Mouse (Mus musculus) hematopoietic stem cell, adult 5-6 weeks (primary cell): ENCODE data around the gene Epsti1. TPM values are rescaled to one million over a fixed set of nuclear protein-coding genes. Genes with fewer than 3 reads are reported as not detected.

Source experiments
- ATAC-seq, 2 experiments: fragments of 125-278 bp in 1 of 2; replicated peaks in 1 of 2; 2 replicates each; pipeline ENCODE4 v1.8.0; 2016 to 2017; ENCODE audit warnings: inconsistent platforms in 2 of 2, mild to moderate bottlenecking in 2 of 2, moderate number of reproducible peaks in 2 of 2, low read depth in 1 of 2, moderate TSS enrichment in 1 of 2; ENCODE audit not compliant: low FRiP score in 2 of 2, poor library complexity in 2 of 2, severe bottlenecking in 2 of 2, insufficient read depth in 1 of 2, low TSS enrichment in 1 of 2
- total RNA-seq: library from RNA; stranded (forward); fragments of 172-1452, 232-1000 nt; gene quantifications from 2 replicates; pipeline ENCODE4 v1.2.3, GENCODE M21; 2017

Epsti1 gene
- total RNA-seq, 1 experiment from 2014 or later = 184 TPM

- ATAC-seq = no peak
These were observed 59.5 kb downstream of the Epsti1 start for GRCm38 (mm10) chr14:77963525-77963924.

DNA sequence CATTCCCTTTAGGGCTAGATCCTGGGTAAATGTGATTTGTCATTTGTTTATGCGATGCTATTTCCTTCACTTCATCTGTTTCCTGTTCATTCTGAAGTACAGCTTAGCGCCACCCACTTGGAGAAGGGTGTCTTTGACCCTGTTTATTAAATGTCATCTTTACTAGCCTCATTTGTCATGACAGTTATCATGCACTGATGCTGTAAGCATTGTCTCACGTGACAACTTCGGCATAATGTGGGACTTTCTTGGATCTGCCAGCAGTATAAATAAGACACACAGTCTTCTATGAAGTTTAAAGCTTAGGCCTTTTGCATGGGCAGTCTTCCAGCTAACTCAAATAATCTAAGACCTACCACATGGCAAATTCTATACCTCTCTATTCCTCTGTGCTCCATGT is 67.3 kb downstream of the Epsti1 start:
- ATAC-seq = no peak

DNA sequence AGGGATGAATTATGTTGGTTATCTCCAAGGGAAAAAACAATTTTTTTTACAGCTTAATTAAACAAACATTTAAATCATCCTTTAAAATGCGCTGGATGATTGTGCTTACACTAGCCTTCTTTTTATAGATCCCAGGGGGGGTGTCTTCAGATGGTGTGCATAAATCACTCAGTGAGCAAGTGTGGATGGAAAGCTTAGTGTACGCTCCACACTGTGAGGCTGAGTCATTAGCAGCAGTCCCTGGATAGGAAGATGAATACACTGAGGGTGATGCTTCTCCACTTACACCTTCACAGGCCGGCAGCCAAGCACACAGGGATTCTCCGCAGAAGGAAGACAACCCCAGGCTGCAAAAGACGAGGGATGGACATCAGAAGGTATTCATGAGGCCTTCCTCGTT is 70.2 kb downstream of the Epsti1 start:
- no peak for ATAC-seq

GRCm38 (mm10) chr14:77975702-77976101 is 71.7 kb downstream of the Epsti1 start:
- 0 out of 4 replicates have a peak, but pooled peaks of 1 of the 2 experiments have one; percentile 10 for ATAC-seq

- no peak for ATAC-seq
These were observed 77.5 kb downstream of the Epsti1 start for GRCm38 (mm10) chr14:77981516-77981915.

DNA sequence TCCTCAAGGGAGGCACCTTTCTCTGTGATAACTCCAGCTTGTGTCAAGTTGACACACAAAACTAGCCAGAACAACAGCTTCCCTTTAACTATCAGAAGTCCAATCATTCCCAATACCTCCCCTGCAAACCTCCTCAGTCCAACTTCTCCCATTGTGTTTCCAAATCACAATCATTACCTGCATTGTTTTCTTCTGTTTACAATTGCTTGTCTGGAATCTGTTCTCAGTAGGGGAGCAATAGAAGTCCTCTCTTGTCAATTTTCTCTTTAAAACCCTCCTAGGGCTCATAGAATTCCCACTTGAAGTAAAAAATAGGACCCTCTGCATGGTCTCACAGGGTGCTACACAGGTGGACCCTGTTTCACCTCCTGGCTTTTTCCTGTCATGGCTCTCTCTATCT is 93.7 kb downstream of the Epsti1 start:
- ATAC-seq = no peak

- ATAC-seq = no peak
These were observed 100.4 kb downstream of the Epsti1 start for GRCm38 (mm10) chr14:78004486-78004885.

DNA sequence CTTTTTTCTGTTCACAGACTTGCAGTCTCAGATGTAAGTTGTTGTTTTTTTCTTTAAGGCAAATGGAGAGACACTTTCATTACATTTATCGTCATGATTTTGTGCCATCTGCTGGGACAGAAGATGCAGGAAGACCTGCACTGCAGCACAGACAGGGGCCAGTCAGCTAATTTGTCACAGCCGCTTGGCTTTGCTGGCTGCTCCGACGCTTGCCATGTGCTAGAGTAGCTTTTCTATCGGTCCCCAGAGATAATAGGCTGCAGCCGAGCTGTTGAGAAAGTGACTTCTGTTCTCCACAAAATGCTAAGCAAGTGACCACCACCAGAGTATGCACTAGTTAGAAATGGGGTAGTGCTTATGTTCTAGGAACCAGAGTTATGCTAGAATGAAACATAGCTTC is 104.0 kb downstream of the Epsti1 start:
- ATAC-seq = no peak

GRCm38 (mm10) chr14:78011808-78012207 is 107.8 kb downstream of the Epsti1 start:
- no peak for ATAC-seq

- no peak for ATAC-seq
These were observed 111.7 kb downstream of the Epsti1 start for GRCm38 (mm10) chr14:78015540-78016321.

GRCm38 (mm10) chr14:78016398-78016797 is 112.4 kb downstream of the Epsti1 start:
- no peak for ATAC-seq

DNA sequence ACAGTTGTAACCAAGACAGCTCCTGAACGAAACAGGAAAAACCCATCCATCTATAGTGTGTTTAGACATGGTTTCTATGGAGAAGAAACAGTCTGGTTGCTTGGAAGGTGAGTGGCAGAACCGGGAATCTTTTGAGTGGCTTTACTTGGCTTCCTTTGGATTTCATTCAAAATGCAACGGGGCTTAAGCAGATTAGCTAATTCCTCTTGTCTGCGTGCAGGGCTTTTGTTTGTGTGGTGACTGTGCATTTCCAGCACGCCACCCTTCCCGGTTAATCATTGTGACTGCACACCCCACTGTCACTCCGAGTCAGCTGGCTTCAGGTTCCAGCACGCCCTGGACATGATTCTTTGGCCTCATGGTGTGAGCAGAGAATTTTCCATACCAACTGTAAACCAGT is 115.9 kb downstream of the Epsti1 start:
- ATAC-seq = no peak

DNA sequence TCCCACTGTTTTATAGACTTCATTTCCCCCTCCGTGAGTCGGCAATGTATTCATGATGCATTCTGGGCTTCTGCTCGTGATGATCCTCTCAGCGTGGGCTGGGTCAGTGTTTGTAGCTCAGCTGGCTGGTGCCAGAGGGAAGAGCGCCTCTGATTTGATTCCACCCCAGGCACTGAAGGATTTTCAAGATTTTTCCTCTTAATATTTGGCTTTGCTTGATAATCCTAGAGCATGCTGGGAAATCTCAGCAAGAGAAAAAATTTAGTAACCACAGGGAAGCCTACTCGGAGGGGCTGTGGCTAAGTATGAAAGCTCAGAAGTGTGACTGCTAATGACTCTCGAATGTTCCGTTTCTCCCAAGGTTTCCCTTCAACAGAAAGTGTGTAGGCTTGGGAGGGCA is 134.8 kb downstream of the Epsti1 start:
- no peak for ATAC-seq

GRCm38 (mm10) chr14:78040643-78041042 is 136.6 kb downstream of the Epsti1 start:
- ATAC-seq = no peak

GRCm38 (mm10) chr14:78041886-78042526 is 138.0 kb downstream of the Epsti1 start:
- ATAC-seq = no peak

- ATAC-seq = no peak
These were observed 139.0 kb downstream of the Epsti1 start for GRCm38 (mm10) chr14:78043079-78043478.

- no peak for ATAC-seq
These were observed 144.2 kb downstream of the Epsti1 start for GRCm38 (mm10) chr14:78048258-78048657.

DNA sequence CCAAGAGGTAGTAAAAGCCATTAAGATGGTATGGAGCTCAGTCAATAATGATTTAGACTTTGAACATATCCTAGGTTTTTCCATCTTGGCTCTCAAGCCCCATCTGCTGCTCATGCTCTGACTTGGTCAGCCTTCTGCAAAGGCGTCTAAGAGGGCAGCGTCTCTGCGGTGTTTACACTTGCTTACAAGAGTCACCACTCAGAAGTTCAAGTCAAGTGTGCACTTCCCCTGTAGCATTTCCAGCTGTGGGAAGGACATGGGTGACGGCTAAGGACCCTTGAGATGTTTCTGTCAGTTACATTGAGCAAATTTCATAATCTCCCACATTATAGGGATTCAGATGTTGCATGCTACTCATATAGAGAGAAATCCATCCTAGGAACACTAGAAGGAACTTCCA is 144.6 kb downstream of the Epsti1 start:
- no peak for ATAC-seq
